ENCODE assay signal across 28 mouse cellular contexts in the genomic region with DNA sequence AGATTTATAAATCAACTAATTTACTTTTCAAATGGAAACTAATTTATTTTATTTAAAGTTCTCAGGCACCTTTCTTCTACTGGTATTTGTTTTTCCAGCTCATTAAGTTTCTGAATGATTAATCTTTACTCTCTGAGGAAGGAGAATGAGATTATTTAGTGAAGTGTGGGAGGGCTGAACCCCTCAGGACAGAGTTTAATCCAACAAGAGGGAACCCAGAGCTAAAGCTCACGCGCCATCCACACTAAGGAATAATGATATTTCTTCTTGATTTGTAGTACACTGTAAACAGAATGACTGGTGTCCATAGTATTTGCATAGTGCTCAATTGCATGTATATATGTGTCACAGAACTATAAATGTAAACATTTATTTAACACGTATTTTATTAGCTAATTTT.
"Had no signal": no experiment of that assay in that cellular context is flagged by ENCODE, and none has a peak within 500 bp of the region (broad histone marks: within the 10 kb centered on the region; RNA-seq: fewer than 3 reads in every experiment).

No protein-coding gene starts in this region.

- H3K27me3 ChIP-seq: embryonic facial prominence, embryonic 12.5 days; embryonic facial prominence, embryonic 13.5 days; embryonic facial prominence, embryonic 15.5 days; forebrain, embryonic 12.5 days; forebrain, embryonic 13.5 days; forebrain, embryonic 15.5 days had no signal

- ATAC-seq: forebrain, embryonic 13.5 days; forebrain, embryonic 14.5 days; forebrain, embryonic 15.5 days; forebrain, embryonic 16.5 days; forebrain, postnatal 0 days had no signal

- H3K9ac ChIP-seq: embryonic facial prominence, embryonic 12.5 days; embryonic facial prominence, embryonic 13.5 days; embryonic facial prominence, embryonic 15.5 days; forebrain, embryonic 12.5 days; forebrain, embryonic 13.5 days; forebrain, embryonic 15.5 days; forebrain, postnatal 0 days had no signal

- H3K27ac ChIP-seq: embryonic facial prominence, embryonic 10.5 days; embryonic facial prominence, embryonic 12.5 days; embryonic facial prominence, embryonic 13.5 days; embryonic facial prominence, embryonic 15.5 days; forebrain, embryonic 10.5 days; forebrain, embryonic 12.5 days; forebrain, embryonic 13.5 days; forebrain, embryonic 15.5 days; gastrocnemius, adult 2 months had no signal

- H3K4me3 ChIP-seq: embryonic facial prominence, embryonic 10.5 days; embryonic facial prominence, embryonic 12.5 days; embryonic facial prominence, embryonic 13.5 days; embryonic facial prominence, embryonic 15.5 days; erythroblast, embryonic 14.5 days; forebrain, embryonic 10.5 days; forebrain, embryonic 12.5 days; forebrain, embryonic 13.5 days; forebrain, embryonic 15.5 days; gastrocnemius, adult 2 months had no signal

- H3K4me1 ChIP-seq: embryonic facial prominence, embryonic 10.5 days; embryonic facial prominence, embryonic 12.5 days; embryonic facial prominence, embryonic 13.5 days; embryonic facial prominence, embryonic 15.5 days; forebrain, embryonic 10.5 days; forebrain, embryonic 12.5 days; forebrain, embryonic 13.5 days; forebrain, embryonic 15.5 days had no signal

- DNase-seq: cerebellum, adult 18-20 months; cerebellum, adult 2 months; cerebellum, adult 8-10 months; cerebellum, adult 9-10 months; cerebellum, adult 9-11 months; cerebellum, postnatal 10 days; cerebellum, postnatal 14 days; cerebellum, postnatal 25 days; cerebellum, postnatal 36 days; embryo, embryonic 11 days; forebrain, postnatal 0 days; gastrocnemius, adult 2 months; gastrocnemius, postnatal 10 days; gastrocnemius, postnatal 14 days; gastrocnemius, postnatal 25 days; gastrocnemius, postnatal 36 days; heart, adult 11 months had no signal

- H3K4me2 ChIP-seq: embryonic facial prominence, embryonic 12.5 days; embryonic facial prominence, embryonic 13.5 days; embryonic facial prominence, embryonic 15.5 days; forebrain, embryonic 12.5 days; forebrain, embryonic 13.5 days; forebrain, embryonic 15.5 days had no signal

- H3K9me3 ChIP-seq: embryonic facial prominence, embryonic 10.5 days; embryonic facial prominence, embryonic 12.5 days; embryonic facial prominence, embryonic 13.5 days; embryonic facial prominence, embryonic 15.5 days; forebrain, embryonic 10.5 days; forebrain, embryonic 12.5 days; forebrain, embryonic 13.5 days; forebrain, embryonic 15.5 days had no signal

- H3K36me3 ChIP-seq: embryonic facial prominence, embryonic 10.5 days; embryonic facial prominence, embryonic 12.5 days; embryonic facial prominence, embryonic 13.5 days; embryonic facial prominence, embryonic 15.5 days; forebrain, embryonic 10.5 days; forebrain, embryonic 12.5 days; forebrain, embryonic 15.5 days had no signal
